Mouse (Mus musculus) midbrain, embryonic 10.5 days (tissue): Measurements from ENCODE around the gene Gm11020. TPM values are rescaled to one million over a fixed set of nuclear protein-coding genes. Genes with fewer than 3 reads are reported as not detected.
A peak's percentile ranks its signal among the peaks of the same experiment; 100 is the strongest.

ENCODE experiments used
- DNase-seq: peaks from one replicate; pipeline ENCODE4 v3.0.0-alpha.2; 2017; ENCODE audit warnings: low spot score
- H3K27ac ChIP-seq: fragments of 300-500 bp; sonication (generic); replicated peaks from 2 replicates; pipeline ENCODE4 v1.5.1; 2016; ENCODE audit warnings: mild to moderate bottlenecking
- H3K27me3 ChIP-seq: fragments of 300-500 bp; sonication (generic); 2 replicates; pipeline ENCODE4 v1.6.1; 2016; ENCODE audit warnings: low read depth, mild to moderate bottlenecking; ENCODE audit not compliant: poor library complexity, severe bottlenecking
- H3K36me3 ChIP-seq: fragments of 300-500 bp; sonication (generic); 2 replicates; pipeline ENCODE4 v1.6.1; 2016; ENCODE audit warnings: mild to moderate bottlenecking, moderate library complexity
- H3K4me1 ChIP-seq: fragments of 300-500 bp; sonication (generic); 2 replicates; pipeline ENCODE4 v1.6.1; 2016
- H3K4me3 ChIP-seq: fragments of 300-500 bp; sonication (generic); 2 replicates; pipeline ENCODE4 v1.5.1; 2016; ENCODE audit warnings: mild to moderate bottlenecking, moderate library complexity
- H3K9me3 ChIP-seq: fragments of 300-500 bp; sonication (generic); replicated peaks from 2 replicates; pipeline ENCODE4 v1.6.1; 2016; ENCODE audit warnings: mild to moderate bottlenecking
- WGBS: fragments of 180-500 bp; shearing (Covaris S2); methylation state at CpG from one replicate; pipeline ENCODE4 v1.1.7; 2016; 5-methylcytosine and 5-hydroxymethylcytosine counted together
- polyA plus RNA-seq: library from polyadenylated mRNA; unstranded; fragments of >200 nt; fragmentation: Nextera tagmentation; extraction: Ambion mirVana; gene quantifications from 2 replicates; pipeline ENCODE4 v1.2.1, GENCODE M21; 2016

Gene Gm11020
- polyA plus RNA-seq, 1 experiment from 2014 or later: not detected

DNA sequence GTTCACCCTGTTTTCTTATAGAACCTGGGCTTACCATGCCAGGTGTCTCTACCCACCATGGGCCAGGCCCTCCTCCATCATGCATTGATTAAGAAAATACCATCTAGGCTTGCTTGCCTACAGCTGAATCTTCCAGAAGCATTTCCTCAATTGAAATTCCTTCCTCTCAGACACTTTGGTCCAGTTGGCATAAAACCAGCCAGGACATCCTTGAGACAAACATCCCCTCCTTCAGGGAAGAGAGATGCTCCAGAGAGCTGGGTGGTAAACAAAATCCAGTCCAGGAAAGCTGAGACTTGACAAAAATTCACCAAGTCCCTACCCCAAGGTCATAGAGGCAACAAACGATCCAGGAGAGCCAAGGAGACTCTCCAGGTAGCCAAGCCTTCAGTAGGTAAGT, 12.8 kb downstream of the Gm11020 start:
- no peak overlapping the region for H3K27ac ChIP-seq
- peak; percentile 4 for DNase-seq
- WGBS: 71% methylated on average over 1 of the region's 1 CpGs

DNA sequence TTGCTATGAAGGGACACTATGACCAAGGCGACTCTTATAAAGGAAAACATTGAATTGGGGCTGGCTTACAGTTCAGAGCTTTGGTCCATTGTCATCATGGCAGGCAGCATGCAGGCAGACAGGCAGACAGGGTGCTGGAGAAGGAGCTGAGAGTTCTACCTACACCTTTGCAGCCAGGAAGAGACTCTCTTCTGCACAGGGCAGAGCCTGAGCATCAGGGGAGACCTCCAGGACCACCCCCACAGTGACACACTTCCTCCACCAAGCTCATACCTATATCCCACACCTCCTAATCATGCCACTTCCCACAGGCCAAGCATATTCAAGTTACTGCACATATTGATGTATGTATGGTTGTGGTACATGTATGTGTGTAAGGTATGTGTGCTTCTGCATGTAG, 15.4 kb downstream of the Gm11020 start:
- H3K36me3 ChIP-seq: no peaks in the 10 kb centered on the region
- DNase-seq: peak; percentile 6
- H3K27ac ChIP-seq: no peak overlapping the region
- H3K4me1 ChIP-seq: peaks cover 24% of the 10 kb centered on the region
- 83% methylated on average over 1 of the region's 1 CpGs for WGBS
- H3K27me3 ChIP-seq: no peaks in the 10 kb centered on the region
- H3K9me3 ChIP-seq: no peaks in the 10 kb centered on the region
- no peak overlapping the region for H3K4me3 ChIP-seq

More for the DNA sequence above, 12.8 kb downstream of the Gm11020 start:
- Histone ChIP-seq H3K27me3 (no peaks in the 10 kb centered on the region), H3K4me3 (no peak overlapping the region), H3K9me3 (no peaks in the 10 kb centered on the region), H3K36me3 (no peaks in the 10 kb centered on the region), H3K4me1 (peaks cover 2% of the 10 kb centered on the region; the same call in 1 of the 2 replicates)

GRCm38 (mm10) chr8:104337890-104338289, 16.5 kb downstream of the Gm11020 start:
- no peak overlapping the region for H3K27ac ChIP-seq
- H3K4me1 ChIP-seq: peaks cover 26% of the 10 kb centered on the region
- no peaks in the 10 kb centered on the region for H3K9me3 ChIP-seq
- H3K27me3 ChIP-seq: no peaks in the 10 kb centered on the region
- peak; percentile 11 for DNase-seq
- H3K36me3 ChIP-seq: no peaks in the 10 kb centered on the region
- WGBS: 50% methylated on average over 3 of the region's 3 CpGs
- H3K4me3 ChIP-seq: no peak overlapping the region

GRCm38 (mm10) chr8:104339229-104339982, 18.0 kb downstream of the Gm11020 start, which contains the start of gene Cmtm3:
Gene Cmtm3 (plus strand): TSS chr8:104339410.
- Histone ChIP-seq H3K4me1 (peaks cover 33% of the 10 kb centered on the region), H3K9me3 (no peaks in the 10 kb centered on the region), H3K27me3 (no peaks in the 10 kb centered on the region), H3K36me3 (no peaks in the 10 kb centered on the region), H3K27ac (peak within 1 kb of the TSS; percentile 92), H3K4me3 (peak within 1 kb of the TSS; percentile 70)
- 17% methylated on average over 17 of the region's 18 CpGs for WGBS
- peak; percentile 36 for DNase-seq

- no peak for DNase-seq
- Histone ChIP-seq H3K27me3 (no peaks in the 10 kb centered on the region), H3K27ac (peak overlapping the region; percentile 92), H3K36me3 (peaks cover 3% of the 10 kb centered on the region; the same call in 1 of the 2 replicates), H3K9me3 (no peaks in the 10 kb centered on the region), H3K4me3 (peak overlapping the region; percentile 70), H3K4me1 (peaks cover 33% of the 10 kb centered on the region)
- WGBS: 2% methylated on average over 6 of the region's 6 CpGs
Observed at GRCm38 (mm10) chr8:104339983-104340232, 18.5 kb downstream of the Gm11020 start.

DNA sequence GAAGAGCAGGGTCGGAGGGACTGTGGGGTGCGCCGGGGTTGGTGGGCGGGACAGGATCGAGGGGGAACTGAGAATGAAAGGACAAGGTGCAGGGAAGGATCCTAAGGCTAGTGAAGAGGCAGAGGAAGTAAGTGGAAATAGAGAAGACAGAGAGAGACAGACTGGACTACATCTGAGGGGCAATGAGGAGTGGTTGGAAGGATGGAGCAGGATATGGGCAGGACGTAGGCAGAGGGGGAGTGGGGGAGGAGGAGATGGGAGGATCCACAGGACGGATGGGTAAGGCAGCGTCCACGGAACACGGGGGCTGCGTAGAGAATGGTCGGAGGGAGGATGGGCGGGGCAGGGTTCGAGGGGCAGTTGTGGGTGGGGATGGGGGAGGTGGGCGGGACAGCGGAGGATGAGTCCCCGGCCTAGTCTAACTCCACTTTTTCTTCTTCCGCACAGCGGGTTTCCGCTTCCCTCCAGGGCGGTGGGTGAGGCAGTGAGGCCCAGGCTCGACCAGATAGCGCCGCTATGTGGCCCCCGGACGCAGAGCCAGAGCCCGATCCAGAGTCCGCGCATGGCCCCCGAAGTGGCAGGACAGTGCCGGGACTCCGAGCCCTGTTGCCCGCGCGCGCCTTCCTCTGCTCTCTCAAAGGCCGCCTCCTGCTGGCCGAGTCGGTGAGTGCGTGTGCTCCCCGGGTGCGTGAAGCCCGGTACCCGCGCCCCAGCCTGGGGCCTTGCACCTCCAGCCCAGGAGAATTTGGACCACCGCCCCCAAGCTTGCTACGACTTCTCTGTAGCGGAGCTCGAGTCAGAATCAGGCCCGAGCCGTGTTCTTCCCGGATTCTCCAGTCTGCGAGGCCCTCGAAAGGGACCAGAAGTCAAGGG, 19.1 kb downstream of the Gm11020 start:
- H3K4me3 ChIP-seq: peak overlapping the region; percentile 70
- H3K9me3 ChIP-seq: no peaks in the 10 kb centered on the region
- H3K4me1 ChIP-seq: peaks cover 33% of the 10 kb centered on the region
- DNase-seq: peak; percentile 87
- peaks cover 4% of the 10 kb centered on the region; the same call in 1 of the 2 replicates for H3K36me3 ChIP-seq
- H3K27ac ChIP-seq: peak overlapping the region; percentile 92
- no peaks in the 10 kb centered on the region for H3K27me3 ChIP-seq
- WGBS: under 1% methylated on average over 46 of the region's 54 CpGs

DNA sequence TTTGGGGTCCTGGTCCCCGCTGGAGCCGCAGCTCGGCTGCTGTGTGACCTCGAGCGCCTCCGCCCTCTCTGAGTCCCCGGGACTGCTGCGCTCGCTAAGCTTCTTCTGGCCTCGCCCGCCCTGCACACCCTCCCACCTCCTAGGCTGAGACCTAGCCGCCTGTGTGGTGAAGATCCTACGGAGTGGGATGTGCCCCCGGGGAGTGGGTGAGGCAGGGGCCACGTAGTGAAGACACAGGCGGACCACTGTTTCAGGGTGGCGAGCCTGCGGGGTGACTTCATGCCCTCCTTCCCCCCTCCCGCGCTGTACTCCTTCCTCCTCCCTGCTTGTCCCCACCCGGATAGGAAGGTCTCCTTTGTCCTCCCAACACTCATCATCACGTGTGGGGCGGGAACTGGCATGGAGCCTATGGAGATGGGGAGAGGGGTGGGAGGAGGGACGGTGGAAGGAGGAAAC, 19.8 kb downstream of the Gm11020 start:
- DNase-seq: peak; percentile 74
- H3K36me3 ChIP-seq: peaks cover 4% of the 10 kb centered on the region; the same call in 1 of the 2 replicates
- H3K27ac ChIP-seq: peak overlapping the region; percentile 92
- under 1% methylated on average over 24 of the region's 24 CpGs for WGBS
- no peaks in the 10 kb centered on the region for H3K27me3 ChIP-seq
- H3K4me3 ChIP-seq: peak overlapping the region; percentile 70
- no peaks in the 10 kb centered on the region for H3K9me3 ChIP-seq
- H3K4me1 ChIP-seq: peaks cover 33% of the 10 kb centered on the region

DNA sequence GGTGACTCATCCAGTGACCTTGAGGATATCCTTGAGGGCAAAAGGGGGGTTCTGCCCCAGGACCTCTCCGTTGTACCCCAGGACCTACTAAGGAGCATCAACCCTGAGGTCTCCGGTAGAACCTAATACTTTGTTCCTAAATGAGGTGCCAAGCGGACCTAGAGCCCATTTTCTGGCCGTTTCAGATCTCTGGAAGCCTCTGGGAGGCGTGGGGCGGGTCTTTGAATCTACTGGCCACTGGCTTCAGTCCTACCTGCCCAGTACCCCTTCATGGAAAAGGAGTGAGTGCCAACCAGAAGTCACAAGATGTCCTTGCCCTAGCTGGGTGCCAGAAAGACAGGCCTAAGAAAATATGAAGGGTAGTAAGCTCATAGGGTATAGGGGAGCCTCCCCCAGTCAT, 20.3 kb downstream of the Gm11020 start:
- H3K27me3 ChIP-seq: no peaks in the 10 kb centered on the region
- no peak for DNase-seq
- peaks cover 10% of the 10 kb centered on the region; the same call in 1 of the 2 replicates for H3K36me3 ChIP-seq
- H3K9me3 ChIP-seq: no peaks in the 10 kb centered on the region
- WGBS: 44% methylated on average over 6 of the region's 6 CpGs
- peak overlapping the region; percentile 92 for H3K27ac ChIP-seq
- peak overlapping the region; percentile 70 for H3K4me3 ChIP-seq
- H3K4me1 ChIP-seq: peaks cover 36% of the 10 kb centered on the region

DNA sequence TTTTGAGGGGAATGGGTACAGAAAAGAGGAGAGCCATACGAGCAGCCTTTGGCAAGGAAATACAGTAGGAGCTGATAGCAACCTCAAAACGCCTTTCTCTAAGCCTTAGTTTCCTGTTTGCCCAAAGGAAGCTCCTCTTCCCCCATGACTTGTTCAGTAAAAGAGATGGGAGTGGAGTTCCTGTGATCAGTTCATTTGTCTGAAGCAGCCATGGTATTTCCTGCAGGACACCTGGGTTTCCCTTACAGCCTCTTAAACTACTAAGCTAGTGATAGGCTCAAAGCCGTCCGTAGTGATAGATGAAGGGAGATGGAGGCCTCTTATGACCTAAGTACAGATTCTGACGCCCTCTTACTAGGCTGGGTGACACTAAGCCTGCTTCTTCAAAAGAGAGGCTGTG, 21.1 kb downstream of the Gm11020 start:
- WGBS: 88% methylated on average over 5 of the region's 5 CpGs
- Histone ChIP-seq H3K4me3 (no peak overlapping the region), H3K36me3 (peaks cover 17% of the 10 kb centered on the region), H3K9me3 (no peaks in the 10 kb centered on the region), H3K4me1 (peaks cover 41% of the 10 kb centered on the region), H3K27me3 (no peaks in the 10 kb centered on the region), H3K27ac (no peak overlapping the region)
- DNase-seq: no peak

DNA sequence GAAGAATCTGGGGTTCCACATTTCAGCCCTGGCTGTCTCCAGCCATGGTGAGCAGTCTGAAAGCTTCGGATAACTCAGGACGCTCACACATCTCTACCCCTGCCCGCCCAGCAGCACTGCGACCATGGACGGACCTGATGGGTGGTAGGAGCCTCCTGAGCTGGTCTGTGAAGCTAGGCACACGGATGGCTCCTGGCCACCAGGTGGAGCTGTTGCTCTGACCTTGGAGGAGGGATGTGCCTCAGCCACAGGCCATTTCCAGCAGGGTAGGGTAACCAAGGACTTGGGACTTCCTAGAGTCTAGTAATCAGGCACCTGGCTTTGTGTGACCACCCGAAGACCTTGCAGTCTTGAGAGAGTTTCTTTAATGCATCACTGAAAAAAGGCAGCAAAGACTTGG, 22.6 kb downstream of the Gm11020 start:
- H3K27ac ChIP-seq: no peak overlapping the region
- H3K27me3 ChIP-seq: no peaks in the 10 kb centered on the region
- peaks cover 43% of the 10 kb centered on the region for H3K4me1 ChIP-seq
- DNase-seq: peak; percentile 84
- 10% methylated on average over 7 of the region's 7 CpGs for WGBS
- no peak overlapping the region for H3K4me3 ChIP-seq
- no peaks in the 10 kb centered on the region for H3K9me3 ChIP-seq
- H3K36me3 ChIP-seq: peaks cover 23% of the 10 kb centered on the region

DNA sequence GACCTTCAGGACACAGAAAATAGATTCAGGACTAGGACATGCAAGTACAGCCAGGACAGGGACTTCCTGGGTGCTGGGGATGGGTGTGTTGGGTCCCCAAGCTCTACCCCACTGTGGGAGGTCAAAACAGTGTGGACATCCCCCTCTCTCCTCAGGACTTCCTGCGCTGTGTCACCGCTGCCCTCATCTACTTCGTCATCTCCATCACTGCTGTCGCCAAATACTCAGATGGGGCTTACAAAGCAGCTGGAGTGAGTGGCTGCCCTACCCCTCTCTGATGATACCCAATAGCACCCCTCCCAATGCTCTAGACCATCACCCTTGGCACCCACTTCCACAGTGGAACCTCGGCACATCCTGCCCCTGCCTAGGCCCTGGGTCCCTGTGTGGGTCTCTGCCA, 23.3 kb downstream of the Gm11020 start:
- H3K4me3 ChIP-seq: no peak overlapping the region
- WGBS: 94% methylated on average over 5 of the region's 5 CpGs
- peaks cover 23% of the 10 kb centered on the region for H3K36me3 ChIP-seq
- no peaks in the 10 kb centered on the region for H3K9me3 ChIP-seq
- no peak for DNase-seq
- H3K27ac ChIP-seq: no peak overlapping the region
- H3K4me1 ChIP-seq: peaks cover 37% of the 10 kb centered on the region
- no peaks in the 10 kb centered on the region for H3K27me3 ChIP-seq

DNA sequence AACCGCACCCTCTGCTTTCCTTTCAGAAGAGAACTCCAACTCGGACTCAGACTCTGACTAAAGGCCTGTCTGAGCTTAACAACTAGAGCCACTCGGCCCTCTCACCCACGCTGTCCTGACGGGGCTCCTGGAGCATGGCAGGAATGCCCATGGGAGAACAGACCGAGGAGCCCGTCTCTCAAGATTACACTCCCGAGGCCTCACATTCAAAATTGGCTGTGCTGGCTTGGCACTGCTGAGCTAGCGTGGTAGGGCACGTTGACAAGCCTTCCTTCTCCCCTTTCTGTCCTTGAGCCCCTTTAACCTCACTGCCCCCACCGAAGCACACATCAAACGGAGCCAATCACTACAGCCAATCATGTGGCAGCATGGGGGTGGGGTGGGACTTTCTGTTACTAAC, 25.3 kb downstream of the Gm11020 start:
- DNase-seq: no peak
- no peak overlapping the region for H3K4me3 ChIP-seq
- H3K4me1 ChIP-seq: peaks cover 20% of the 10 kb centered on the region
- H3K27me3 ChIP-seq: no peaks in the 10 kb centered on the region
- peaks cover 26% of the 10 kb centered on the region for H3K36me3 ChIP-seq
- 59% methylated on average over 12 of the region's 12 CpGs for WGBS
- H3K27ac ChIP-seq: peak overlapping the region; percentile 38; the same call in 1 of the 2 replicates
- no peaks in the 10 kb centered on the region for H3K9me3 ChIP-seq

DNA sequence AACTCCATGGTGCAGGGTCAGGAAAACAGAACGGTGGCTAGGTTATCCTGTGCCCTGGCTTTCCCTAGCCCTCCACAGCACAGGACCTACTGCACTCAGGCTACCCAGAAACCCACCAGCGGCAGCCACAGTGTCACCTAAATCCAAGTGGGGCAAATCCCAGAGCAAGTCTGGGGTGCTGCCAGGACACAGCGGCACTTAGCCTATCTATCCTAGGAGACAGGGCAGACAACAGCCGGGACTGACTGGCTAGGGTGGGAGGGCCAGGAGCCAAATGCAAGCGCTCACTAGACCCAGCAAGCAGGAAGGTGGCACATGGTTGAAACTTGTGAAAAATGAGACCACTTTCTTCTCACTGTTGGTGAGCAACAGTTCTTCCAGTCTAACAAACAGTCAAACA, 27.6 kb downstream of the Gm11020 start:
- Histone ChIP-seq H3K36me3 (peaks cover 27% of the 10 kb centered on the region), H3K9me3 (no peaks in the 10 kb centered on the region), H3K4me3 (no peak overlapping the region), H3K4me1 (peaks cover 20% of the 10 kb centered on the region), H3K27ac (no peak overlapping the region), H3K27me3 (no peaks in the 10 kb centered on the region)
- DNase-seq: no peak
- 89% methylated on average over 5 of the region's 5 CpGs for WGBS
